Mouse (Mus musculus) heart, postnatal 14 days (tissue): ENCODE data around the gene Ncor2. TPM values are rescaled to one million over a fixed set of nuclear protein-coding genes. Genes with fewer than 3 reads are reported as not detected.
A peak's percentile ranks its signal among the peaks of the same experiment; 100 is the strongest.

Experiments
- DNase-seq, 2 experiments: peaks; one replicate each; pipeline ENCODE4 v3.0.0; 2021 to 2022
- intact Hi-C: fragments of 180-260 bp; cut with DNase I; formaldehyde crosslinking; loops from one replicate; pipeline ENCODE4 v1.15.1; 2025
- total RNA-seq, 2 experiments: library from RNA; stranded (reverse); gene quantifications; 2 replicates each; pipeline ENCODE4 v1.2.3; 2021

The Ncor2 gene
- total RNA-seq, 2 experiments from 2014 or later, result 89.1 to 98.5 TPM

- intact Hi-C loops, result loop anchor here (5.0 kb wide), 1 partner anchor 291 kb away; no protein-coding TSS in a partner anchor
- no peak for DNase-seq
Measured at GRCm38 (mm10) chr5:125193478-125194439, 14.7 kb upstream of the Ncor2 start.

GRCm38 (mm10) chr5:125191608-125192007, 12.6 kb upstream of the Ncor2 start:
- no peak for DNase-seq
- intact Hi-C loops, result loop anchor here (5.0 kb wide), 1 partner anchor 289 kb away; no protein-coding TSS in a partner anchor

- intact Hi-C loops, result loop anchor here (5.0 kb wide), 1 partner anchor 288 kb away; no protein-coding TSS in a partner anchor
- DNase-seq, result no peak
Measured at GRCm38 (mm10) chr5:125190105-125190813, 11.2 kb upstream of the Ncor2 start.

- peak; percentile 84 to 91 for DNase-seq
- intact Hi-C loops, result loop anchor here (5.0 kb wide), 2 partner anchors 82 to 287 kb away; no protein-coding TSS in a partner anchor
Measured at GRCm38 (mm10) chr5:125189625-125190024, 10.6 kb upstream of the Ncor2 start.

GRCm38 (mm10) chr5:125188812-125189598, 10.0 kb upstream of the Ncor2 start:
- intact Hi-C loops, result loop anchor here (5.0 kb wide), 1 partner anchor 82 kb away; no protein-coding TSS in a partner anchor
- DNase-seq, result no peak

- intact Hi-C loops, result loop anchor here (5.0 kb wide), 1 partner anchor 78 kb away; no protein-coding TSS in a partner anchor
- no peak for DNase-seq
Measured at GRCm38 (mm10) chr5:125184826-125185225, 5.8 kb upstream of the Ncor2 start.

GRCm38 (mm10) chr5:125183321-125184003, 4.4 kb upstream of the Ncor2 start:
- intact Hi-C loops, result no loop called here
- peak; percentile 63 to 68 for DNase-seq

GRCm38 (mm10) chr5:125180630-125181263, 1.7 kb upstream of the Ncor2 start:
- no peak for DNase-seq
- intact Hi-C loops, result no loop called here

GRCm38 (mm10) chr5:125179735-125180629, 963 bp upstream of the Ncor2 start:
- DNase-seq, result no peak

GRCm38 (mm10) chr5:125178171-125179006, 630 bp downstream of the Ncor2 start:
- peak; percentile 71 to 83 for DNase-seq
- intact Hi-C loops, result loop anchor here (5.0 kb wide), 3 partner anchors 36 to 89 kb away; no protein-coding TSS in a partner anchor

More at GRCm38 (mm10) chr5:125179735-125180629, 963 bp upstream of the Ncor2 start:
- intact Hi-C loops, result loop anchor here (5.0 kb wide), 3 partner anchors 38 to 87 kb away; no protein-coding TSS in a partner anchor

GRCm38 (mm10) chr5:125177481-125178134, 1.4 kb downstream of the Ncor2 start:
- DNase-seq, result peak; percentile 81
- intact Hi-C loops, result loop anchor here (5.0 kb wide), 3 partner anchors 35 to 90 kb away; no protein-coding TSS in a partner anchor

- DNase-seq, result no peak
- intact Hi-C loops, result loop anchor here (5.0 kb wide), 3 partner anchors 35 to 90 kb away; no protein-coding TSS in a partner anchor
Measured at GRCm38 (mm10) chr5:125176864-125177263, 2.2 kb downstream of the Ncor2 start.

GRCm38 (mm10) chr5:125176370-125176766, 2.7 kb downstream of the Ncor2 start:
- no peak for DNase-seq
- intact Hi-C loops, result loop anchor here (5.0 kb wide), 3 partner anchors 34 to 91 kb away; no protein-coding TSS in a partner anchor

GRCm38 (mm10) chr5:125175673-125176369, 3.2 kb downstream of the Ncor2 start:
- intact Hi-C loops, result loop anchor here (5.0 kb wide), 3 partner anchors 34 to 91 kb away; no protein-coding TSS in a partner anchor
- no peak for DNase-seq
